Mouse (Mus musculus): ENCODE results near the gene Mpv17l.

DNA sequence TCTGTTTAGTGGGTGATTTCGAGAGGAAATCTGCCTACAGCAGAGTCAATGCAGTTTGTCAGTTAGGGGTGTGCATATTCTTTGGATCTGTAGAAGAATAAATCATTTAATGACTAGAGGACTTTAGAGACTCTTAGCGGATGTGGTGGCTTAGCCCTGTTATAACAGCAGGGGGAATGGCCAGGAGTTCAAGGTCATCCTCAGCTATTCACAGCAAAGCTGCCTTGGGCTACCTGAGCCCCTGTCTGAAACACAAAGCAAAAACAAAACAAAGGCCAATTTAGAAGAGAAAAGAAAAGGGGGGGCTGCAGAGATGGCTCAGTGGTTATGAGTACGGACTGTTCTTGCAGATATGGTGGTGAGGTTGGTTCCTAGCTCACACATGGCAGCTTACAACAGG, 48.3 kb downstream of the Mpv17l start:
- TF ChIP-seq CTCF (IDR thresholded peaks at IDR 0.05; ENCODE audit: low read depth) (no peak), EP300 (IDR thresholded peaks at IDR 0.05; ENCODE audit: low read depth) (no peak)
